Mouse (Mus musculus): ENCODE data around the gene Vmp1. TPM values are rescaled to one million over a fixed set of nuclear protein-coding genes. Genes with fewer than 3 reads are reported as not detected.

The Vmp1 gene
- polyA plus RNA-seq, 1 experiment = 136 TPM

DNA sequence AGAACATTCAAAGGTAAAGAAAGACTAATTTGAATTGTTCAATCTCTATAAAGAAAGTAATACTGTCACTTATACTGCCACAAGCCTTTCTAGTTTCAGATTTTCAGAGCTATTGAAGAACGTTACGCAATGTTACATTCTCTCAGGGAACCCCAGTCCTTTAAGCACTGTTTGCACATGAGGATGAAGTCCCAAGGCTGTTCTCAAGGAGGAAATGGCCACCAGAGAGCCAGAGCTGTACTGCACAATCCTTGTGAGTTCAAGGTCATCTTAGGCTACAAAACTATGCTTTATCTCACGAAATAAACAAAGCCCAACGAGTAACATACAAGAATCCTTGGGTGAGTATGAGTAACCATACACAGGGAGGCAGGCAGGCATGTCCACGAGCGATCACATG, 49.2 kb downstream of the Vmp1 start:
- no peak for DNase-seq (ENCODE audit: low read depth)

DNA sequence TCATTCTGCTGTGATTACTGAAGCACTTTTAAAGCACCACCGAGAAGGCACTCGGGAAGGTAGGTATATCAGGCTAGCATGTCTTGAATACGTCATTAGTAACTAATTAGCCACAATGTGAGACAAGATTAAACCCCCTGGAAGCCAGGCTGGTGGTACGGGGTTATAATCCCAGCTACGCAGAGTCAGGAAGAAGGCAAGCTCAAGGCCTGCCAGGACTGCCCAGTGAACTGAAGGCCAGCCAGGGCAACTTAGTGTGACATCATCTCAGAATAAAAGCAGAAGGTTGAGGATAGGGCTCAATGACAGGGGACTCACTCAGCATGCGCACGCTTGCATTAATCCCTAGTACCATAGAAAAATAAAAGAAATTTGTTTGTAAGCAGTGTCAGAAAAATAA, 53.7 kb downstream of the Vmp1 start:
- no peak for DNase-seq (ENCODE audit: low read depth)

DNA sequence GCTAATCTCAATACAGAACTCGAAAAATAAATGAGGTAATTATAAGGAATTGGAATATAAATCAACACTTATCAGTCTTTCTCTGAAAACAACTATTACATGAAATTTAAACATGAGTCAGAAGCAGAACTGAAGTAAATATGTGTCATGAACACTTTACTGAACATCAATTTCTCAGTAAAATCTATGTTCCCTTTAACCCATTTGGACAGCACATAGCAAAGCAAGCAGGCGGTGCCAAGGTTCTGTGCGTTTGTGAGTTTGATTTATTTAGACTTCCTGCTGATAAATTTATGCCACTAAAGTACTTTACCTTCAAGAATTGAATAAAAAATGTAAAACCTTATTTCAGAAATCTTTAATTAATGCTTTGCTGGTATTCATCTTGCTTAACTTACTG, 54.2 kb downstream of the Vmp1 start:
- DNase-seq (ENCODE audit: low read depth) = no peak

DNA sequence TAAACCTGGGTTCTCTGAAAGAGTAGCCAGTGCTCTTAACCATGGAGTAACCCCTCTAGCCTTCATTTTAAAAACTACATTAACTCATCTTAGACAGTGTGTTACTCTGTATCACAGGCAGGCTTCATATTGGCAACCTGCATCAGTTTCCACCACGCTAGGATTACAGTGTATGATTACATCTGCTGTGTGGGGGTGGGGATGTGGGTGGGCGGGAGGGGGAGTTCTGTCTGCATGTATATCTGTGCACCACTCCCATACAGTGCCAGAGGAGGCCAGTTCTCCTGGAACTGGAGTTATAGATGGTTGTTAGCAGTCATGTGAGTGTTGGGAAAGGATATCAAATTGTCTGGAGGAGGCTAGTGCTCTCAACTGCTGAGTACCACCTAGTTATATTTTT, 55.2 kb downstream of the Vmp1 start:
- DNase-seq (ENCODE audit: low read depth) = no peak

DNA sequence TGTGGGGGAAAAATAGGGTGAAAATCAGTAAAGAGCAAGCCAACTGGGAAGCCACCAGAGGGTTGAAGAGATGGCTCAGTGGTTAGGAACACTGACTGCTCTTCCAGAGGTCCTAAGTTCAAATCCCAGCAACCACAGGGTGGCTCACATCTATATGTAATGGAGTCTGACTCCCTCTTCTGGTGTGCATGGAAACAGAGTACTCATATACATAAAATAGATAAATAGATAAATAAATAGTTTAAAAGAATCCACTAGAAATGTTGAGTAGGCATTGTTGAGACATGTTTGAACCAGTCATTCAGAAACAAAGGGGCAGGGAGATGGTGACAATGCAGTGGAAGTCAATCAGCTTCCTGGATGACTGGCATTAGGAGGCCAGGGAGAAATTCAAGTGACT, 56.0 kb downstream of the Vmp1 start:
- DNase-seq (ENCODE audit: low read depth) = no peak

DNA sequence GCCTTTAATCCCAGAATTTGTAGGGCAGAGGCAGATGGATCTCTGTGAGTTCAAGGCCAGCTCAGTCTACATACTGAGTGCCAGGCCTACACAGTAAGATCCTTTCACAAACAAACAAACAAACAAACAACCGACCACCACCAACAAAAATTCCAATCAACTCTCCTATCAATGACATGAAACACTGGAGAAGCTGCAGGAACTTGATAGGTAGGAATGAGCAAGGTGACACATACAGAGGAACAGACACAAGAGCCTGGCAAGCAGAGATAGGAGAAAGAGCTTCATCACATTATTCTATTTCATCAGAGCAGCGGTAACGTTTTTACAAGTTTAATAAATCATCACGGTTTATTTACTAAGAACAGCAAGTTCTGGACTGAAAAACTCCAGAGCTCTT, 56.9 kb downstream of the Vmp1 start:
- no peak for DNase-seq (ENCODE audit: low read depth)

DNA sequence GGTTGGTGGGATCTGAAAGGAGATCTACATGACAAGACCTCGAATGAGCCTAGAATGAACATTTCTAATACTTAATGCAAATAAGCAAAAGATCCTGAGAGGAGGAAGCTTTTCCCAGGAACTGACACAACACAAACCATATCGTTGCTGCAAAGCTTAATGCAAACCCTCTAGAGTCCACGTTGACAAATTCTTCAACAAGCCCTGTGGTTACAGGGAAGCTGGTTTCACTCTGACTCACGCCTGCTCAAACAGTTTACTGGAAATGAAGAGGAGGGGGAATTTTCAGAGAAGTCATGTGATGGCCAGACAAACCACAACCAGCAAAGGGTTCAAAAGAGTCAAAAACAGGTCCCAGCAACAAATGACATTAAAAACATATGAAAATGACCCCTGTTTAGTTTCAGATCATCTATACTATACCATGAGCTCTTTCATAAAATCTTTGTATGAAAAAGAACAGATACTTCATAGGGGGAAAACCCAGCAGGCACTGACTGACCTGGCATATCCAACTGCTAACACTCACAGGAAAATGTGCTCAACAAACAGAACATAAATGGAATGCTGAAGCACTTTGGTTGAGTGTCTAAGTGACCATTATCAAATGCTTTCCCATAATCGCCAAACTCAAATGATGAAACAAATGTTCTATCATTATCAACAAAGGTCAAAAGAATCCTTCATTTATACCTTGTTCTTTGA, 59.2 kb downstream of the Vmp1 start:
- DNase-seq (ENCODE audit: low read depth) = no peak

DNA sequence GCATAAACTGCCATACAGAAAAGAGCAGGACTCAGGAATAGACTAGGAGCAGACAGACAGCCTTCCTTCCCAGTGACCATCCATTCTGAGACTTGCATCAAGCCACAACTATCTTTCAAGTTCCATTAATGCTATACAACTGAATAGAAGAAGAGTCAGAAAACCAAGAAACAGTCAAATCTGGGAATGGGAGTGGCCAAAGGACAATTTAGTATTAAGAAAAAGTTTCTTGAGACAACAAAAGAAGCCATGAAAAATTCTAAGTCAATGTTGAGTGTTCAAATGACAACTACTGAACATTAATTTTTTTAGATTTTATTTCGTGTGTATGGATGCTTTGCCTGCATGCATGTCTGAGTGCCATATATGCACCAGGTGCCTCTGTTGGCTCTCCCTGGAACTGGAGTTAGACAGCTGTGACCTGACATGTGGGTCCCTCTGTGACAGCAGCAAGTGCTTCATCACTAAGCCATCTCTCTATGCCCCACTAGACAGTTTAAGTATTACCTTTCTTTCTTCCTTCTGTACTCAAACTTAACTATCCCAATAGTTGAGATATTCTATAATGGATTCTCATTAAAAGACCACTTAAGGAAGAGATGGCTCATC, 60.1 kb downstream of the Vmp1 start:
- DNase-seq (ENCODE audit: low read depth) = no peak

DNA sequence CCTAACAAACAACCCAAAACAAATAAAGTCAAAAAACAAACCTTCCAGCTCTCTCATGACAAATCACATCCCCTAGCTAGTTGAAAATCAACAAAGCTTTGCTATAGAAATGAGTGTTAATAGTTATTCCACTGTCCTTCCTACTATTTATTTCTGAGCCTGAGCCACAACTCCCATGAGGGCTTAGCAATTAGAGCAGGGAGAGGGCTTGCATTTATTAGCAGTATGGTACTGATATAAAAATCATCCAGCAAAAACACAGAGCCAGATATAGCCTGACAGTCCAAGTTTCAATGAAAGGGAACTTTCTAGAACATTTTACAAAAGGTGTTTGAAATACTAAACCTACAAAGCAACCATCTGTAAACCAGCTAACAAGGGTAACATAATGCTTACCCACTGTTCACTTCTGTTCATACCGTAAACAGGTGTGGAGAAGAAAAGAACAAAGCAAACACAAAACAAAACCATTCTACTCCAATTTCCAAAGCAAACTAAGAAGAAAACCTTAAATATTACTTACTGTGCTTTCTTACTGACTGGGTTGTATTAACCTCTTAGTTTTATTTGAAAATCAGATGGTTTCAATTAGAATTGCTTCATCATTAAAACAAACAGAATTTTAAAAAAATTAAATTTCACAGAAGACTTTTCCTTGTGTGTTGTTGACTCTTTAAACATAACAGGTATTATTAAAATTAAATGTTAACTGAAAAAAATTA, 61.3 kb downstream of the Vmp1 start:
- DNase-seq (ENCODE audit: low read depth) = no peak

DNA sequence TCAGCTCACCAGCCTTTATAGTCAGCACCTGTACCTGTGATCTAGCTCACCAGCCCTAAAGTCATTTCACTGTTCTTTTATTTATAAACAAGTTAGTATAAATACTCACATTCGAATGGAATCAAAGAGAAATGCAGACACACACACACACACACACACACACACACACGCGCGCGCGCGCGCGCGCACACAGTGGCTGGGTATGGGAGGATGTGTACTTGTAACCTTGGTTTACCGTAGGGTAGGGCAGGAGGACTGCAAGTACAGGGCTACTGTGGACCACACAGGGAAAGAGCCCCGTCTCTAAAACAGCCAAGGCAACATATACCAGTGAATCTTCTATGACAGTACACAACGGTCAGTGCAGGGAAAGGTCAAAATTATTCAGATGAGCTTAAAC, 62.5 kb downstream of the Vmp1 start:
- no peak for DNase-seq (ENCODE audit: low read depth)

DNA sequence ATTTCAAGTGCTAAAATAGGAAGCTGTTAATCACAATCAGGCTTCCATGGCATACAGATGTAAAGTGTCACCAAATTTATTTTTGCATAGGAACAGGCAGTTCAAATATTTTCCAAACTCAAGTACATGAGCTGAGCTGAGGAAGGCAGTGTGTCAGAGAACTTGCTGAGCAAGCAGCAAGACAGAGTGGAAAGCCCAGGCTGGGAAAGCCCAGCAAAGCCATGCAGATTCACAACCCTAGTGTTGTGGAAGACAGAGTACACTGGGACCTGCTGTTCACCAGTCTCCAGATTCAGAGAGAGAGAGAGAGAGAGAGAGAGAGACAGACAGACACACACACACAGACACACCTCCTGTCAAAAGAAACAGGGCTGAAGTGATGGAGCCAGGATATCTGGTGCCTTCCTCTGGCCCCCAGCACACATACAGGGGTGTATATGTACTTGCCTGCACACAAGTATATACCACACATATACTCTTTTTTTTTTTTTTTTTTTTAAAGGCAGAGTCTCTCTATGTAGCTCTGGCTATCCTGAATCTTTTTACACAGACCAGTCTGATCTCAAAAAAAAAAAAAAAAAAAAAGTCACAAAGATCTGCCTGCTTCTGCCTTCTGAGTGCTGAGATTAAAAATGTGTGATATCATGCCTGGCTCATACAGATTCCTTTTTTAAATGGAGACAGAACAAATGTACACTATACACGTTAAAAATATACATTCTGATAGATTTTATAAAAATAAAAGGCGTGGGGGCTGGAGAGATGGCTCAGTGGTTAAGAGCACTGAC, 64.9 kb downstream of the Vmp1 start:
- DNase-seq (ENCODE audit: low read depth) = no peak

DNA sequence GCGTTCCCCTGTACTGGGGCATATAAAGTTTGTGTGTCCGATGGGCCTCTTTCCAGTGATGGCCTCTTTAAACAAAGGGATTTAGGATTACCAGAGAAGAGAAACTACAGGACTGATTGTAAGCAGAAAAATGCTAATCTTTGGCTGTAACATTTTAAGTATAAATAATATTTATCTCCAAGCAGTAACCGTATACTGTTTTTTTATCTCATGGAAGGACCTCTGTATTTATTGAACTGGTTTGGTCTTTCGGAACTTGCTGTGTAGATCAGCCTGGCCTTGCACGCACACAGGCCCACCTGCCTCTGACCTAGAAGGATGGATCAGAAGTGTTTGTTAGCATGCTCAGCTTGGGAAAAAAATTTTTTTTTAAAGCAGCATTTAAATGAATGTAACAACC, 69.0 kb downstream of the Vmp1 start:
- DNase-seq (ENCODE audit: low read depth) = no peak

DNA sequence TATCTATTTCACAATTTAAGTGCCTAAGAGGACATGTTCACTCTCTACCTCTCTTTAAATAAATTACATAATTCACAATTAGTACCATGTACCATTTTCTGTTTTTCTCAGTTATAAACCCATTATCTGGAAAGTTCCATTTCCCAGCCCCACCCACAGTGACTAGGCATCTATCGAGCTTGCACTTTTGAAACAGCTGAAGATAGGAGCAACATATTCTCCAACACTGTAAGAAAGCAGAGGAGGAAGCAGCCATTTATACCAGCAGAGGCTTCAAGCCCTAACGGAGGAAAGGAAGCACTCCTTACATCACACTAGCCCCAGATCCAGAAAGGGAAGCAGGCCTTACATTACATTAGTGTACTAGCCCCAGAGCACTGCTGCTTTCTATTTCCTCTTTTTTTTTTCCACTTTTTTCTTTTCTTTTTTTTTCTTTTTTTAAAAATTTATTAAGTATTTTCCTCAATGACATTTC, 69.5 kb downstream of the Vmp1 start:
- no peak for DNase-seq (ENCODE audit: low read depth)

DNA sequence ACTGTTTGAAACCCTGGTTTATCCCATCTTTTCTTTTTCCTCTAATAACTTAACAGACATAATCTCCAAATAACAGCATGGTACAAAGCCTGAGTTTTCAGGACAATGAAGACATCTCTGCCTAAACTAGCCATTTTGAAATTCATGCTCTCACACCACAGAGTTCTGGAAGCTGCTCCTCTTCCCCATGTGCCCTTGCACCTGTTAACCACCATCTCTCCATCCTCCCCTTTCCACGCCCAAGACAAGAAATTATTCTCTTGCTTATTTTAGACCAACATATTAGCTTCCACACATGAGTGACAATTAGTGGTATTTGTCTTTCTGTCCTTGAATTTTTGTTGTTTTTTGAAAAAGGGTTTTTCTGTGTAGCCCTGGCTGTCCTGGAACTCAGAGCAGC, 71.6 kb downstream of the Vmp1 start:
- DNase-seq (ENCODE audit: low read depth) = no peak

DNA sequence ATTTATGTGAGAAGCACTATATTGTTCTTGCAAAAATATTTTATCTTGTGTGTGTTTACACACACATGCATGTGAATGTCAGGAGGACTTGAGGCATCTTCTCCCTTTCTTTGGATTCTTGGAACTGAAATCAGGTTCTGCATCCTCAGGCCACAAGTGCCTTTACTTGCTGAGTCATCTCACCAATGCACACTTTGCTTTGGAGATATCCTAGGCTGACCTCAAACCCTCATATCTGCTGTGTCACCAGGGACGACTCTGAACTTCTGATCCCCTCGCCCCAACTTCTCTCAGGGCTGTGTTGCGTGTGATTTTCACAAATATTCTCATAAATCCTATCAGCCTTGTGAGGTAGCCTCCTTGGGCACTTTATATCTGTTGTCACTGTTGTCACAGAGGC, 73.4 kb downstream of the Vmp1 start:
- DNase-seq (ENCODE audit: low read depth) = no peak

DNA sequence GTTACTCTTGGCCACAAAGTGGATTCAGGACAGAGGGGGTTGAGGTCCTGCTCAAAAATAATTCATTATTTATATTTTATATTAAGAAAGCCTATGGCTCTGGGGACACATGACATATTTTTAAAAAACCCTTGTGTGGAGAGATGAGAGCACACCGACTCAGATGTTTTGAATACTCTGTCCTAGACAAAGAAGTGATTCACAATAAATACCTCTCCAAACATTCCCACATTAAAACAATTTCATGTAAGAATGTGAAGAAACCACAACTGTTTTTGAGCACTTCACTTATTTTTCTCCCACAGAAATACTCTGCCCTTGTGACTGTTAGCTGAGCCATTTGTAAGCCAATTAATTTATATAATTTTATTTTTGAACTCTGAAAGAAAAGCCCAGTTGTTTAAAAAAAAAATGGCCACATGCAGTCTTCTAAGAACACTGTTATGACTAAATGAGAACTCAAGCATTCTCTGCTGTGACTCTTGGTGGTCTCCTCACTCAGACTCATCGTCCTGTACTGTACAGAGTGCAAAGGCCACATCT, 75.8 kb downstream of the Vmp1 start:
- no peak for DNase-seq (ENCODE audit: low read depth)

DNA sequence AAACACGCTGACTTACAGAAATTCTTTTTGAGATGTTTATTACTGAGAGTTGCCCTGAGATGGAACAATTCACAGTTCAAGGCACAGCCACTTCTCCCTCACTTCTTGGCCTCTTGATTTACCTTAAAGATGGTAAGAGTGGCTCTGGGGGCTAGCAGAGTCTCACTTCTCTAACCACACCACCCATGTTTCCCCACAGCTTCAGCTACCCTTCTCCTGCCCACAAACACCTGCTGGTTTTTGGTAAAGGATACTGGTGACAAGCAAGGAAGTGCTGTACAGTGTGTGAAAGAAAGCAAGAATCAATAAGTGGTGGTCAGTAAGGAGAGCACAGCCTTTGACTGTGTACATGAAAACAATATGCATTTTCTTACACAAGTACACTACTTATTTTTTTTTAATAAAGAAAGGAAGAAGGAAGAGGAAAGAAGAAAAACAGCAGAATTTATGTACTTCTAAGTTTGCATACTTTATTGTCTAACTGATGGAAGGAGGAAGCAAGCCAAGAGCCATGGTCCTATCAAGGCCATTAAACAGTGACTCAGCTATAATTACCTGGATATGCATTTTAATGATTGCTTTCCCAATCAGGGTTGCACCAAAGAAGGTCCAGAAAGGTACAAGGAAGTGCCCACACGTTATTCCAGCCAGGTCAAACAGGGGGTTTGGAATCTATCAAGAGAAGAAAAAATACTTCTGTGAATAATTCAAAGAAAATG, 76.9 kb downstream of the Vmp1 start:
- DNase-seq (ENCODE audit: low read depth) = no peak

DNA sequence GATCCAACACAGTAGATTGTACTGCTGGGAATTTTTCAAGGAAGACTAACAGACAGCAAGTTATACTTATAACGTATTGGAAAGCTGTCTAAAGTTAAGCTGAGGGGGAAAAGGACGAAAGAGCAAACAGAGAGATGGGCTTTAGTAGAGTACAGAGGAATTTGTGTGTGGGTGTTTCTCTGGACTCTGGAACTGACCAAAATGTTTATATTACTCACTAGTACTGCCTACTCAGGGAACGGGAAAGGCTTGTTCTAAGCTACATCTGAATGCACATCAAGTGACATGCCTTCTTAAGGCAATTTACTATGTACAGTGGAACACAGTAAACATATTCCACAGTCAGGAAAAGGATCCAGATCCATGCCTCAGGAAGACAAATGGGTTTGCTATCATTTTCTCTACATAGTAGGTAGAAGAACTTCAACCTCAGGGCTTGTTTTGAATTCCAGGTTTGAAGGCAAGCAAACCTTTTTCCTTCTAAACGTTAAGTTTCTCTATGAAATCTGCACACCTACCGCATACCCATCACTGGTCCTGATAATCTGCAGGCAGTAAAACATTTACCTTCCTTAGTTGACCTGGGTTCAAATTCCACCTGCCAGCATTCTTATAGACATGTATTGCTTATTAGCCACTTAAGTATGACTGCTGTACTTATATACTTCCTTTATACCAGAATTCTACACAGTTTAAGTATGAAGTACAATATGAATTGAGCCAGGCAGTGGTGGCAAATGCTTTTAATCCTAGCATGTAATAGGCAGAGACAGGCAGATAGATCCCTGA, 78.7 kb downstream of the Vmp1 start:
- DNase-seq (ENCODE audit: low read depth) = no peak

DNA sequence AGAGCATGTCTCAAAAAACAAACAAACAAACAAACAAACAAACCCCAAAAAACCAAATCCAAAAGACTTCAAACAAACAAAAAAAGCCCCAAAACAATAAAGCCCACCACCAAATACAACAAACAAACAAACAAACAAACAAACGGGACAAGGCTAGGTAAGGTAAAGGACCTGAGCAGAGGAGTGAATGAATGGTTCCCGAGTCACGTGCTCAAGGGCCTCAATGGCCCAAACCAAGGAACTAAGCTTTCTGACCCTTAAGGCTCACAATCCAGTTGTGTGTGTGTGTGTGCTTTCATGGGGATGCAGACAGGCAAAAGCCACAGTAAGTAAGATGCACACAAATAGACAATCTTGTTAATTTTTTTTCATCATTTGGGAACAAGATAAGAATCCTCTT, 79.3 kb downstream of the Vmp1 start:
- DNase-seq (ENCODE audit: low read depth) = no peak

DNA sequence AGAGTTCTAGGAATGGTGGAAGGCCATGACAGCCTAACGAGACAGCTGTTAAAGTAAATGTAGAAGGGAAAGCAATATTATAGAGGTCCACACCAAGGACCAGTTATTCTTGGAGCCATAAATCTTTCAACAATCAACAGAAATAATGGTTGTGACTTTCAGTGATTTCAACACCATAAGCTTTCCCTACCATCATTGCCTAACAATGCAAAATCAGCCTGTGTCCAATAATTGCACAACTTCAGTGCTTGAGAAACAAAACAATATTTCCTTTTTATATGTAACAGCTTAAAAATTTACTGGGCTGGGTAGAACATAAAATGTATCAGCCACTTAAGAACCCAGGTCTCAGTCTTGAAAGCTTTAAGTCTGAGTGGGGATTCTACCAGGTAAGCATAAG, 79.9 kb downstream of the Vmp1 start:
- peak; percentile 98 for DNase-seq (ENCODE audit: low read depth)

DNA sequence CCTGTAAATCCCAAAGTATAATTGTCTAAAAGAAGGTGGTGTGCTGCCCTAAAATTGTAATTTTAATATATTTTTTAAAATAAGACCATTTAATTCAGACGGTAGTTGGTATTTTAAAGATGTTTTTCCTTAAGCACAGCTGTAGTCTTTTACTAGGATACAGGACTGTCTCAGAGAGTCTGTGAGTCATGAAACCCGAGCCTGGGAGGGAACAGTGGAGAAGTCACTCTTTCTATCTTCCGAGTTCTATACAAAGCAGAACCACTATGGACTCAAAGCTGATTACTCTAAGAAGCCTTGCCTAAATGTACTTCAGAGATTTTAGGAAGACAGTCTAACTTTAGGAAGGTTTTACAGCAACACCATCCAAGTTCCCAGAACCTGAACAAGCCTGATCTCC, 81.5 kb downstream of the Vmp1 start:
- DNase-seq (ENCODE audit: low read depth) = no peak
